Mouse (Mus musculus) layer of hippocampus, adult 9-10 months (tissue): ENCODE results near the gene Nrde2.
"Not testable (repeated sequence)": the region's sequence is repeated elsewhere in the genome, so short reads cannot be mapped to it uniquely, and the experiment has no call there.

ENCODE experiments used
- DNase-seq: peaks from one replicate; pipeline ENCODE4 v3.0.0; 2022; ENCODE audit warnings: low spot score

Nrde2 gene

DNA sequence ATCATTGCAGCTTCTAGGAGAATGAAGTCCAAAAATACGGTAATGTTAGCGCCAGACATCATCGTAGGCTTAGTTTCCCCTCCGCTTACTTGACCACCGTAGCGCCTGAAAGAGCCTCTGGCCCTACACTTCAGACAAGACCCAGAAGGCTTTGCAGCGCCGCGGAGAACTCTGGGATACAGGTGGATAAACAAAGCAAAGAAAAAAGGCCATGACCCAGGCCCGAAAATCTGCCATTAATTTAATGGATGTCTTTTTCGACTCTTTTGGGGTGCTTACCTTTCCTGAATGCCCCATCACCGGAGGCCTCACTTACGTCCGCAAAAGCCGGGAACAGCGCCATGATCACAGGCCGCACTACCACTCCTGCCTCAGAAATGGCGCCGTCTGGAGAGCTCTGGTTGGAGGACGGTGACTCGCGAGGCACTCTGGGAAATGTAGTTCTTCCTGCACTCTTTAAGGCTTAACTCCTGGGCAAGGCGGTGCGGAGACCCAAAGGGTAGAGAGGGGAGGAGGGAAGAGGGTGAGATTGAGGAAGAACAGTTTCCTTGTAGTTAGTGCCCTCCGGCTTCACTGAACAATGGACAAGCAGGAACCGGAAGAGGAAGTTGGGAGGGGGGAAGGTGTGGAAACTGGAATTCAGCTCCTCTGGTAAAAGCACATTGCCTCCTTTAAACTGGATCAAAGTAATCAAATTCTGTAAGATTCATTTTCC, at the start of gene Nrde2:
Gene Nrde2 (minus strand): TSS at position 393 of the 715 bp plus-strand sequence.
- peak; percentile 93 for DNase-seq

DNA sequence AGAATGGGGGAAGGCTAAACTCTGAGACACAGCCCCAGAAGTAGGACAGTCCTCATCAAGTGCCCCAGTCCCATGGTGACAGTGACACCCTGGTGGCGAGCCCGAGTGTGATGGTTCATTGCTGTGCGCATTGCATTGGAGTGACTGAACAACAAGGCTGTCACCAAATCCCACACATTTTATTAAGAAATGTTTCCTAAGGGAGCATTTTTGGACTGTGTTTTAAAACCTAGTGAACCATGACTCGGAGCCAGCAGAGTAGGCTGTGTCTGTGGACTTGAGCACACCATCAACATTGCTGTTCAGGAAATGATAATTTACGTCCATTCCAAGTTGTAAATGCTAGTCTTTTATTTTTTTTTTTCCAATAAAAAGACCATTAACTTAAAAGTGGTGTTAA, 47.5 kb upstream of the Nrde2 start:
- no peak for DNase-seq

DNA sequence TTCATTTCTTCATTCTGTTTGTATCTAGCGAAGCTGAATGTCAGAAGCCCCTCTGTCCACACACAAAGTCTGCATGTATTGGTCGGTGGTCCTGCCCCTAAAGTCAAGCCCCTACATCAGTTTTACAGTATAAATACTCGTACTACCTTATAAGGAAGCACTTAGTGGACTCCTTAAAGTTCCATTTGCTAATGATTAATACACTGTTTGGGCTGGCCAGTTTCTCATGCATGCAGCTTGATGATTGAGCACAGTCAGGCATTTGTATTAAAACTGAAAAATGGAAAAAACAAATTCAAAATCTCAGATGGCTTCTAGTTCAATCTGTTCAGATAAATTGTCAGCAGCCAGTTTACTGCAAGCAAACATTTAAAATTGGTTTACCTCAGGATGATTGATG, 47.1 kb upstream of the Nrde2 start:
- no peak for DNase-seq

DNA sequence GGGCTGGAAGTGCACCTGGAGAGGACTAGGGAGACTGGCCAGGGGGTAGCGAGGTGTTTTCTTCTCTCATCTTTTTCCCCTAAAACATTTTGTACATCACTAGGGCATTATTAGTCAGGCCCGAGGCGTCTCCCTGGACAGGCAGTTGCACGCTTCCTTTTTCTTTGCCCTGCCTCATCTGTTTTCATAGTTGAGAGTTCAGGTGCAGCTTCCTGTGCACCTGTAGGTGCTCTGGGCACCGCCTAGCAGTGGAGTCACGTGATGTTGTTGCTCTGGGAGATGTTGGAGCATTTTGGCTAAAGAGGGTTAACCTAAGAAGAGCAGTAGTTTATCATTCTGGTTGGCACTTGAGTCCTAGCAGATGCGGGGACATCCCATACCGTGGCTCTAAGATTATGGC, 45.7 kb upstream of the Nrde2 start:
- DNase-seq, result no peak

DNA sequence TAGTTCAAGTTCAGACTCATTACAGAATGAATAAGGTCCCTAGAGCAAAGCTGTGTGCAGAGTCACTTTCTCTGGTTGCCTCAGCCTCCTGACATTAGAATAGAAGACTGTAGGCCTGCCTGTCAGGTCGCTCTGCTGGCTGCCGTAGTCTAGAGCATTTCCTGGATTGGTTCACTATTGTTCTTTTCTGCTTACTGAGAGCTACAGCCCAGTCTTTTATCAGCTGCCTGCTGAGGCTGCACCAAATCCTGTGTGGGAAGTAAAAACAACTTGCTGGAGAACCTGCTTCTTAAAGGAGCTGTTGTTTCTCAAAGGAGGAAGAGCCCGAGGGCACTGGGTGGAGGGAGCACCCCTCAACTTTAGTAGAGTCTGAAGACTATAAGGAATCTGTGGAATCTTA, 44.3 kb upstream of the Nrde2 start:
- no peak for DNase-seq

DNA sequence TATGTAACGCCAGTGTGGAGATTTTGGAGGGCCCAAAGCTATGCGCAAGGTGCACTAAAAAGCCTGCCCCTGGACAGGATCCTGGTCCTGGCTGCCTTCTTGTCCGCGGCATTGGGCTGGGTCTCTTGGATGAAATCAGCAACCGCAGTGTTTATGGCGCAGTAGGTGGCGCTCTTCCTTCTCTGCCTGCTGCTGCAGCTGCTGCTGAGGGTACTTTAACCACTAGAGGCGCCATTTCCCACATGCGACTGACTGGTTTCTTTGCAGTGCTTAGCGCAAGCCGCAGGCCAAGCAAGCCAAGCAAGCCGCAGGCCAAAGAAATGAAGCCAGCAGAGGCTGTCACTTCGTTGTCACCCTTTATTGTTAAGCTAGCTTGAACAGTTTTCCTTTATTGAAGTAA, 42.4 kb upstream of the Nrde2 start:
- DNase-seq, result peak; percentile 95

DNA sequence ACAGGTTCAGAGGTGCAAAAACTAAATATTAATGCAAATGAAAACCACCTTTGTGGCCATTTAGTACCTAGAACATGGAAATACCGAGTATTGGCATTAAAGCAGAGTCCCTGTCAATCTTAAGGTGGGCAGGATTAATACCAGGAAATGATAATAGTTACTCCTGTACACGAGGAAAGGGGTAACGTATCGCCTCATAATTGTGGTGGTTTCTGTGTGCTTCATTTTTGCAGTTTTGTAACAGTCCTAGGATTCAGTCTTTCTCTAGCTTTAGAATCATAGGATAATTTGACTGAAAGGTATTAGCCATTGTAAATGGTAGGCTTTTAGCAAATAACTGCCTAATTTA, 41.9 kb upstream of the Nrde2 start:
- no peak for DNase-seq

DNA sequence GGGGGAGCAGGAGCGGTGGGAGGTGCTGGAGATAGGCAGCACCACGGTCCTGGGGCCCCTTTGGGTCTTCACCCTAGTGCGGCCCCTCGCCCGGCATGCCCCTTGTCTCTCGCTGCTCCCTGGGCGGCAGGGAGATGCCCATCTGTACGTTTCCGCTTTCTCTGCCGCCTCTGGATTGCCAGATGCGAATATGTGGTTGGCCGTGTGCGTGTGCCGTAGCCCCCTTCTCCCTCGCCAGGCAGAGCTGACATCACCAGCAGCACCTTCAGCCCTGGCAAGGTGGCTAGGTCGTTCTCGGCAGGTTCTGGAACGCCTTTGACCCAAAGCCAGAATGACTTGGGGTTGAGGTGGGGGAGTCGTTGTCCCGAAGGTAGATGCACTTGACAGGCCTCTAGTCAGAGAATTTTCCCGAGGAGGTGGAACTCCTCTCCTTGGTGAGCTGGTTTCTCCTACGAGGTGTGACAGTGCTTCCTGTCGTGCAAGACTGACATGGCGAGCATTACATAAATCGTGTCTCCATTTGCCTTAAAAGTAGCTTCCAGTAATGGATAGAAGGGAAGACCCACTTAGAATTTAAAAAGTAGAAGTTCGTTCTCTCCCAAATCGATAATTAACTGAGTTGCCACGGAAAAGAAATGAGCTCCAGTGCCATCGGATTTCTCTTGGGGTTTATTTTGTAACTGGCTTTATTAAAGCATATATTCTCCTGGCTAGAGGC, 41.4 kb upstream of the Nrde2 start:
- DNase-seq, result no peak

DNA sequence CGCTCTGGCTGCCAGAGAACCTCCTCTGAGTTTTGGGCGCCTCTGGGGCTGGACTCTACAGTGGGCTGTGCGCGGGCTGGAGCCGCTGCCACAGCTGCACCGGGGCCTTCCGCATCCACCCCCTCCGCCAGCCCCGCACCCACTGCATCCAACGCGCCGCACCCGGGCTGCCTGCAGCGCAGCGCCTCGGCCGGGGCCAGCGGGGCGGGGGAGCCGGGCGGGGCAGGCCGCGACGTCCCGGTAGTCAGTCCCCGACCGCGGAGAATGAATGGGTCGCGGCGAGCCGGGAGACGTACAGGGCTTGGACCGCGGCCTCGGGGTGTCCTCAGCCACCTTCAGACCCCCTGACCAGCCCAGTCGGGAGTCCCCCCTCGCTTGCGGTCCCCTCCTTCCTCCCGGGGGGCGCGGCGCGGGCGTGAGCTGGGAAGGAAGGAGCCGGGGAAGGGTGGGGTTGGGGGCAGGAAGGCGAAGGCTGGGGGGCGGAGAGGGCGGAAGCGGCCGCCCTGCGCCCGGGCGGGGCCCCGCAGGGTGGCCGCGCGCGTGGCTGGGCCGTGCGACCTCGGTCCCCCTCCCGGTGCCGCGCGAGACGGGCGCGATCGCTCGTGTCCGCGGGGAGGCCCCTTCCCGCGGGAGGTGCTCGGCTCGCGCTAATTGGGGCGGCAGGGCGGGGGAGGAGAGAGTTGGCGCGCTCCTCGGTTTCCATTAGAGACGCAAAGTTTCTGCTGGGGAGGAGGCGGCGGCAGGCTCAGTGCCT, 40.6 kb upstream of the Nrde2 start:
- DNase-seq, result no peak

DNA sequence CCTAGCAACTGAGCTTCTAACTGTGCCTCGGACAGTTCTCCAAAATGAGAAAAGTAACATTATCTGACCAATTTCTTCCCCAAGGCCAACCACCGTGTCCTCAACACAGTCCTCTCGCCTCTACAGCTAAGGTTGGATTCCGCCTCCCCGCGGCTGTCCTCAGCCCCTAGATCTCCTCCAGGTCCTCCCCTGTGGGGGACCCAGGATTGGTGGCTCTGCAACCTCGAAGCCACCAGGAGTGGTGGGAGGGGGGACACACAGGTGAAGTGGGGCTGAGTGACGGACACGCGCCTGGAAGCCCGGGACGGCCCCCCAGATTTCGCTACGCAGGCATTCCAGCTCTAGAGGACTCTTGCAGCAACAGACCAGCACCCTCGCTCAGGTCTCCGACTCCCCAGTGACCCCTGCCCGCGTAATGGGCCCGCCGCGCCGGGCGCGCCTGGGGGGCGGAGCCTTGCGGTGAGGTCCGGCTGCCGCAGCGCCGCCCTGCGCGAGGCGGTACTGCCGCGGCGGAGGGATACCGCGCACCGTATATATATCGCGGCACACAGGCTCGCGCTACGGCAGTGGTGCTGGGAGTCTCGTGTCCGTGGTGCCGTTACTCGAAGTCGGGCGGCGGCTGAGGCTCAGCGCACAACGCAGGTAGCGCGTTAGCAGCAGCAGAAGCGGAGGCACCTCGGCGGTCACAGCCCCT, 39.7 kb upstream of the Nrde2 start, which contains the start of gene Calm1:
Gene Calm1 (plus strand): TSS at position 469 of the 694 bp plus-strand sequence.
- no peak for DNase-seq

DNA sequence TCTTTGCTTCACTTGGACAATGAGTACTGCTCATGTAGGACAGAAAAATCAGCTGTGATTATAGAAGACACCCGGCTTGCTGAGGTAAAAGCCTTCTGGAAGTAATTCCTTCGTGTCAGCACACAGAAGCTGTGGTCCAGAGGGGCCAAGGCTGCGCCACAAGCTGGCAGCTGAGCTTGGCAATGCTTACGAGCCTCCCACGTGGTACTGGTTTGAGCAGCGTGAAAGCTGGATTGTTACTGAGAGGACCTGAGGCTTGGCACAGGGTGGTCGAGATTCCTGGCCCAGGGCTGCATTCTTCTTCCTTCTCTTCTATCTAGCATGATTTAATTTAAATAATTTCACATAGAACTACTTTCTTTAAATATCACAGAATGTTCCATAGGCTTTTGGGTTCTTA, 37.3 kb upstream of the Nrde2 start:
- no peak for DNase-seq

DNA sequence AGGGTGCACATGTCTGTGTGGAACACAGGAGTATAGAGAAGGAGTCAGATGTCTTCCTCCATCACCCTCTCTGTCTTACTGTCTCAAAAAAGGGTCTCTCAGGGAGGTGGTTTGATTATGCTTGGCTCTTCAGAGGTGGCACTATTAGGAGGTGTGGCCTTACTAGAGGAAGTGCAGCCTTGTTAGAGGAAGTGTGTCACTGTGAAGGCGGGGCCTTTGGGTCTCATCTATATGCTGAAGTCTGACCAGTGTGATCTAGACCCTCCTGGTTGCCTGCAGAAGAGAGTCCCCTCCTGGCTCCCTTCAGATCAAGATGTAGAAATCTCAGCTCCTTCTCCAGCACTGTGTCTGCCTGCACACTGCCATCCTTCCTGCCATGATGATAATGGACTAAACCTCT, 34.7 kb upstream of the Nrde2 start:
- DNase-seq, result no peak

DNA sequence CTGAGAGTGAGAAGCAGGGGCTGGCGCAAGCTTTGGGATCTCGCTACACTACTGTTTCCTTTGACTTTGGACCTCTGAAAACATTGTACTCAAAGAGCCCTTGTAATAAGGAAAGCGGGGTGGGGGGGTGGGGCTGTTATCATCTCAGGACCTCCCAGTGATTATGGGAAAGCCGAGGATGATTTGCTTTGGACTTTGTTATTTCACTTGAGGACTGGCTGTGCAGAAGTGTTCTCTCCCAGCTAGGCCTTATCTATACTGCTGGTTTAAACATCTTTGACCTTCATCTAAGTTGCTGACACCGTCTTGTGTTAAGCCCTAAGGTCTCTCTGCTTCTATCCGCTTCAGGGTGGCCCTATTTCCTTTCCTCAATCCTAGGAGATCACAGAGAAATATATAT, 31.3 kb upstream of the Nrde2 start:
- DNase-seq, result no peak

DNA sequence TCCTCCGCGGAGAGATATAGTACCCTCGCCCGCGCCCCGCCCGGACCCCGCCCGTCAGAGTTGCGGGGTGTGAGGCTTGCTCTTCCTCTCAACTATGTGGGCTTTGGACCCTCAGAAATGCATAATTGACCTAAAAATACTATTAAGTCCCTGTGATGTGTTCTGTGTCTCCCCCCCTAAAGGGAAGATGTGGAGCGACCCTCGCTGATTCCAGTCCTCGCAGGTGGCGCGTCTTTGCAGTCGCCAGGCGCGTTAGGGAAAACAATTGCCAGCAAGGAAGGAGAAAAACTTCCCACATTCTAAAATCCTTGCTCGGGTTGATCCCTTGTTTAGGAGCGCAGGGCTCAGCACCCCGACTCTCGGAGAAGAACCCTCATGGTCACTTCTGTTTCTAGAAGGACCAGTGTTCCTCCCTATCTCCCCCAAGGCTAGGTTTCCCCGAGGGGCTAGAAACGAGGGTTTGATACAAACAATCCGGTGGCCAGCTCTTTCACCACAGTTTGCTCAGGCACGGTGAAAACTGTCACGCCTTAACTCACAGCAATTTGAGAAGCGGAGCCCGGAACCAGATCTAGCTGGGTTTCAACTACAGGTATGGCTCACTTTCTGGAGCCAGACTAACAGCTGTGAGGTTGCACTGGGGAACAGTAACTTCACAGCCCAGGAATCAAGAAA, 28.4 kb upstream of the Nrde2 start:
- DNase-seq, result no peak

DNA sequence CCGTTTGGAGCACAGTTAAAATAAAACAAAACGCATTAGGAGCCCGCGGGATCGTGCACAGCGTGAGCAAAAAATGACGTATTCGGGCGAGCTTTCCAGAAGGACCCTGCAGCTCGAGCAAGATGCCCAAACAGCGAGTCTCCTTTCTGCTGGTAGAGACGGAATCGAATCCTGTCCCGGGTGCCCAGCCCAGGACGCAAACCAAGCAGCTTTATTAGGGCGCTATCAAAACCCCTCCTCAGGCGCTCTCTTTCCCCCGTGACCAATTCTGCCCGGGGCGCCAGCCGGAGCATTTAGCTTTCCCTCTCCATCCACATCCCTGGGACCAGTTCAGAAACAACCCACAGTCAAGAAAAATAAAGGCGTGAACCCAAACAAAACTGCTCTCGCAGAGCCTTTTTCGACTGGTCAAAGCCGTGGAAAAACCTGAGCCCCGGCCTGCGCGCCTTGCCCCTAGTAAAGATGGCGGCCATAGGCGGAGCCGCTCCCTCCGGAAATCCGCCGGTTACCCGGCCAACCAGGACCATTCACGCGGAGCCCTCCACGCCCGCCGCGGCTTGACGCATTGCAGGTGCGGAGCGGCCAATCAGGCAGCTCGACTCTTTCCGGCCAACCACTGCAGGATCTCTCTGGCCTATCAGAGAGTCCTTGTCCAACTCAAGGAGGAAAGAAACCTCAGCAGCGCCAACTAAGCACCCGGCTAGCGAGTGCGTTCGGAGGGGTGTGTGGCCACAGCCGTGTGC, 27.7 kb upstream of the Nrde2 start:
- DNase-seq, result peak; percentile 99

DNA sequence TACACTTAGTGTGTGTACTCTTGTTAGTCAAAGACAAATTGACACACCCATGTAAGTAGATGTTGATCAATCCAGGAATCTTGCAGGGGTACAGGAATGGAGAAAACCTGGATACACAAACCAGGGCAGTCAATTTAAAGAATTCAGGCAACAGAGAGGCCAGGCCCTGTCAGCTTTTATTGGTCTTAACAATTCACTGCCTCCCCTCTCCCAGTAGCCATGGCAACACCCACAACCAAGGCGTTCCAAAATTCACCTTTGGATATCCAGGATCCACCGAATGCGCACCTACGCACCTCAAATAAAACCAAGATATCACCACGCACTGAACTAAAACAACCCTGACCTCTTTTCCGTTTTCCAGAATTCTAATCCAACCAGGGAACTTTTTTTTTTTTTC, 26.9 kb upstream of the Nrde2 start:
- no peak for DNase-seq

DNA sequence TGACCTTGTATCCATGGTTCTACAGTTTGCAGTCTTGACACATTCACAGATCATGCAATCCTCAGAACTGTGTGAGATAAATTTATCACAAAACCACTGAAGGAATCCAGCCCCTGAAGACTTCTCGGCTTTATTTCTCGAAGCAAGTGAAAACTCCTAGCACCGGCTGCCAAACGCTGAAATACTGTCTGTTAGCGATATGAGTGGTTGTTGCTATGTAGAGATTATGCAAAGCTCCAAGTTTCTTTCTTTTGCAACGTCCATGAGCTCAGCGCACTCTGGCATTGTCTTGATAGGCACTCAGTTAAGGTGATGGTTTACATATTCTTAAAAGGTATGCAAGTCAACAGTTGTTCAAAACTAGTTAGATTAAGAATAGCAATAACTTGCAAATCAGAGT, 26.4 kb upstream of the Nrde2 start:
- no peak for DNase-seq

DNA sequence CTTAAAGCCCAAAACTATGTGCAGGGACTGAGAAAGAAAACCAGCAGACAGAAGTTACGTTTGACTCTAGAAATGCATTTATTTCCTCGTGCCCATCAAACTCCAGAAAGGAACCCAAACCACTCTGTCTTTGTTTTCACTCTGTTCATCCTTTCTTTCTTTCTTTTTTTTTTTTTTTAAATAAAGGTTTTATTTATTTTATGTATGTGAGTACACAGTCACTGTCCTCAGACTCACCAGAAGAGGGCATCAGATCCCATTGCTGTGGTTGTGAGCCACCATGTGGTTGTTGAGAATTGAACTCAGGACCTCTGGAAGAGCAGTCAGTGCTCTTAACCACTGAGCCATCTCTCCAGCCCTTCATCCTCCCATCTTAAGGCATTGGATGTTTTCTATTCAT, 25.5 kb upstream of the Nrde2 start:
- not testable (repeated sequence) for DNase-seq

DNA sequence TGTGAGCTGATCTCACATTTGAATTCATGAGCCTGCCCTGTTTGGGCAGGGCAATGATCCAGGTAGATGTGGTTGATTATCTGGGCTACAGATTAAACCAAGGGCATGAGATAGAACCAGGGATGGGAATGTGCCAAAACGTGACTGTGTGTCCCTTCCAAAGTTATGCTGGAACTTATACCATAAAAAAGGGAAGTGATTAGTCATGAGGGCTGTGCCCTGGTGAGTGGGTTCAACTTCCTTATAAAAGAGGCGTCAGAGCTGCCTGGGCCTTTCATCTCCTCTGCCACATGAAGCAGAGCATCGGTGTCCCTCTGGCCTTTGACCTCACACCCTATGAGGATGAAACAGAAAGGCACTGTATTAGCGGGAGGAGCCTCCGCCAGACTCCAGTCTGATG, 24.5 kb upstream of the Nrde2 start:
- no peak for DNase-seq

DNA sequence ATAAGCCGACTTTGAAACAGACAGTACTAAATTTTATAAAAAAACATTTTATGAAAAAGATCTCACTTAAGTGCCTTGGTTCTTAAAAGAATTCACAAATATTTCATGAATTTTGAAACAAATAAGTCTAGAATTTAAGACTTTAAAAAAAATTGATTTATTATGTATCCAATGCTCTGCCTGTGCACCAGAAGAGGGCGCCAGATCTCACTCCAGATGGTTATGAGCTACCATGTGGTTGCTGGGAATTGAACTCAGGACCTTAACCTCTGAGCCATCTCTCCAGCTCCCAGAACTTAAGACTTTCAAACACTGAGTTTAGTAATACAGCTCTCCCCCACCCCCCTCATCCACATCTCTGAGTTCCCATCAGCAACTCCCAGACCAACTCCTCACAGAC, 23.2 kb upstream of the Nrde2 start:
- no peak for DNase-seq

DNA sequence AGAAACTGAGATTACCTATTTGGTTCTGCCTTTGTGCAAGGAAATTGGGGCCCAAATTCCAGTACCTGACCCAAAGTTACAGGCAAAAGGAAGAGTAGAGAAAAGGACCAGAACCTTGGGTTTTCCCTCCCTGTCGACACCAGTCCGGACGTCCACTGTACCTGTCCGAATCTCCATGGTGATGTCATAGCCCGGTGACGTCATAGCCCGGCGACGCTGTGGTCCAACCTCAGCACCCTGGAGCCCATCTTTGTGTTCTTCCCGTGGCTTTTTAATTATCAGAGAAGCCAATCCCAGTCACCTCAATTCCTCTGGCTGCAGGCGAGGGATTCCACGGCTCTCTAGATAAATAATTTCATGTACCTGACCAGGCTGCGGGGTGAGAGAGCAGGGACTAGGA, 21.3 kb upstream of the Nrde2 start:
- no peak for DNase-seq
